Mouse (Mus musculus): ENCODE measurements around the gene Ahr. TPM values are rescaled to one million over a fixed set of nuclear protein-coding genes. Genes with fewer than 3 reads are reported as not detected.
A peak's percentile ranks its signal among the peaks of the same experiment; 100 is the strongest.

The Ahr gene
- polyA plus RNA-seq, 1 experiment from 2014 or later: 2.2 TPM

DNA sequence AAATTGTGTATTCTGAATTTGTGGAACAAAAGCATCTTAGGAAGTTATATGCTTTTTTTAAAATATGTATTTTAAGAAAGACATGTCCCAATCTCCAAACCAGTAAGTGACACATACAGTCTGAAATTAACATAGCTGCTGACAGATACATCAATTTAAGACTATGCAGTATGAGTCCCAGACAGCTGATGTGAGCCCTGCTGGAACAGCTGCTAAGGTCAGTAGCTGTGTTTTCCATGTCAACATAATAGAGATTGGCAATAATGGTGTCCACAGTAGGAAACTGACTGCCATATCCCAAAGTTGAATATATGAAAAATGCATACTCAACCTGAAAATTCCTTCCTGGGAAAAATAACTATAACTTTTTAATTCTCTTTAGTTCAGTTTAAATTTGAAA lies 15.5 kb upstream of the Ahr start:
- Histone ChIP-seq H3K9ac (ENCODE audit: low read depth, low read length) (no peak overlapping the region), H3K4me1 (ENCODE audit: control insufficient read depth, insufficient read depth, low read length) (no peaks in the 10 kb centered on the region), H3K9me3 (replicated peaks; ENCODE audit: control insufficient read depth, low read length) (no peaks in the 10 kb centered on the region), H3K4me2 (no peak overlapping the region), H3K4me3 (ENCODE audit: low read depth, low read length) (no peak overlapping the region), H3K27me3 (ENCODE audit: control insufficient read depth, insufficient read depth, low read length) (no peaks in the 10 kb centered on the region), H3K36me3 (ENCODE audit: control insufficient read depth, insufficient read depth, low read length) (no peaks in the 10 kb centered on the region), H3K27ac (ENCODE audit: low read depth, low read length) (no peak overlapping the region)
- ATAC-seq (replicated peaks; ENCODE audit: insufficient number of reproducible peaks, low FRiP score, low TSS enrichment): no peak

- H3K4me3 ChIP-seq (ENCODE audit: low read depth, low read length): no peak overlapping the region
- H3K9me3 ChIP-seq (replicated peaks; ENCODE audit: control insufficient read depth, low read length): no peaks in the 10 kb centered on the region
- H3K9ac ChIP-seq (ENCODE audit: low read depth, low read length): no peak overlapping the region
- H3K4me1 ChIP-seq (ENCODE audit: control insufficient read depth, insufficient read depth, low read length): no peaks in the 10 kb centered on the region
- H3K36me3 ChIP-seq (ENCODE audit: control insufficient read depth, insufficient read depth, low read length): no peaks in the 10 kb centered on the region
- no peak overlapping the region for H3K4me2 ChIP-seq
- 71% methylated on average over 3 of the region's 3 CpGs for WGBS (ENCODE audit: insufficient replicate concordance)
- no peak overlapping the region for H3K27ac ChIP-seq (ENCODE audit: low read depth, low read length)
- no peaks in the 10 kb centered on the region for H3K27me3 ChIP-seq (ENCODE audit: control insufficient read depth, insufficient read depth, low read length)
- no peak for ATAC-seq (replicated peaks; ENCODE audit: insufficient number of reproducible peaks, low FRiP score, low TSS enrichment)
These were observed 8.0 kb upstream of the Ahr start for GRCm38 (mm10) chr12:35542836-35543235.

DNA sequence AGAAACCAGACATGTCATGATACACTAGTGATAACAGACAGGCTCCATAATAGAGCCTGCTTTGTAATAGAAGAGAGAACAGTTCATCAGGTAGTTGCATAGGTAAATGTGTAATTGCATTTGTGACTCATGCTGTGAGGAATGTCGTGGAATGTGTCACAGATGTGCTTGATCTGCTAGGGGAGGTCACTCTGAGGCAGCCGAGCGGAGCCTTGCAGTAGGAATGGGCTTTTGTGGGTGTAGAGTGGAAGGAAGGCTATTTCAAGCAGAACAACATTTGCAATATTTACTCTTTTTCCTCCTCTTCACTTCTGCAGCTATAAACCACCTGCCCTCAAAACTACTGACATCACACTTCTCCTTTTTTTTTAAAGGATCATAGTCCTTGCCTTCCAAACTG lies 4.0 kb upstream of the Ahr start:
- Histone ChIP-seq H3K4me2 (no peak overlapping the region), H3K9ac (ENCODE audit: low read depth, low read length) (no peak overlapping the region), H3K27ac (ENCODE audit: low read depth, low read length) (no peak overlapping the region), H3K9me3 (replicated peaks; ENCODE audit: control insufficient read depth, low read length) (no peaks in the 10 kb centered on the region), H3K4me3 (ENCODE audit: low read depth, low read length) (no peak overlapping the region), H3K4me1 (ENCODE audit: control insufficient read depth, insufficient read depth, low read length) (no peaks in the 10 kb centered on the region), H3K27me3 (ENCODE audit: control insufficient read depth, insufficient read depth, low read length) (0 out of 2 replicates have a peak, but pooled peaks cover 6% of the 10 kb centered on the region), H3K36me3 (ENCODE audit: control insufficient read depth, insufficient read depth, low read length) (no peaks in the 10 kb centered on the region)
- WGBS (ENCODE audit: insufficient replicate concordance): 42% methylated on average over 3 of the region's 3 CpGs
- no peak for ATAC-seq (replicated peaks; ENCODE audit: insufficient number of reproducible peaks, low FRiP score, low TSS enrichment)

DNA sequence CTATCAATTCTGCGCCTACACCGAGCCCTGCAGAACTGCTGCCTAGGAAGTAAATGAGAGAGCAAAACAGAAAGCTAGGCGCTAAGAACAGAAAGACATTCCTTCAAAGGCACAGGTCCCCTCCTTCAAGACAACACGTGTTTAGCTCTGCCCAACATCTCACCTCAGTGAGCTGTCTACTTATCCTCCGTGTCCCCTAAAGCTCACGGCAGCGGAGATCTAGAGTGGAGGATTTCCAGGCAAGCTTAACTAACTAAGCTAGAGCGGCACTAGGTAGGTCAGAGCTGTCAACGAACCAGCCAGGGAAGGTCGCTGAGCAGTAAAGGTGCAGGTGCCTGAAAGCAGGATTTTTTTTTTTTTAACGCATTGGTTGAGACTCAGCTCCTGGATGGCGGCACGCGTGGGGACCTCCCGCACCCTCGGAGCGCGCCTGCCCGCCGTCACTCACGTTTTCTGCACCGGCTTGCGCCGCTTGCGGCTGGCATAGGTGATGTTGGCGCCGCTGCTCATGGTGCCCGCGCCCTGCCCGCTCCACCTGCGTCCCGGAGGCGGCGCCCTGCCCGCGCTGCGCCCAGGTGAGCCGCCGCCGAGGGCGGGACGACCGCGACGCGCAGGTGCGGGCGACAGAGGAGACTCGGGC lies 604 bp downstream of the Ahr start:
- 2% methylated on average over 48 of the region's 49 CpGs for WGBS (ENCODE audit: insufficient replicate concordance)
- peak overlapping the region; percentile 66 for H3K9ac ChIP-seq (ENCODE audit: low read depth, low read length)
- H3K9me3 ChIP-seq (replicated peaks; ENCODE audit: control insufficient read depth, low read length): no peaks in the 10 kb centered on the region
- H3K36me3 ChIP-seq (ENCODE audit: control insufficient read depth, insufficient read depth, low read length): no peaks in the 10 kb centered on the region
- peak overlapping the region; percentile 73 for H3K4me3 ChIP-seq (ENCODE audit: low read depth, low read length)
- no peak for ATAC-seq (replicated peaks; ENCODE audit: insufficient number of reproducible peaks, low FRiP score, low TSS enrichment)
- no peak overlapping the region for H3K27ac ChIP-seq (ENCODE audit: low read depth, low read length)
- H3K27me3 ChIP-seq (ENCODE audit: control insufficient read depth, insufficient read depth, low read length): 0 out of 2 replicates have a peak, but pooled peaks cover 7% of the 10 kb centered on the region
- peak overlapping the region; percentile 100 for H3K4me2 ChIP-seq
- no peaks in the 10 kb centered on the region for H3K4me1 ChIP-seq (ENCODE audit: control insufficient read depth, insufficient read depth, low read length)

DNA sequence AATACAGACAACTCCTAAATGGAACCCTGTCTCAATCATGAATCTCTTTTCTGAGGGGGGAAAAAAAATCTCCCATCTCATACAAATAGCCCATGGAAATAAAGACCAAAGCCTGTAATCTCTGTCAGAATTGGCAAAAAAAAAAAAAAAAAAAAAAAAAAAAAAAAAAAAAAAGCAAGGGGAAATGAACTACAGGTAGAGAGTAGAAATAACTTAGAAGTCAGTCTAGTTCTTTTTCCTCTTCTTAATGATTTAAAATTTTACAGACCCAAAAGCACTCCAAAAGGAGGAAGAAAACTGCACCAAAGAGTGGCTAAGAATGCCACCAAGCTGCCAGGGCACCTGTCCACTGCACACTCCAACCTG lies 1.1 kb downstream of the Ahr start:
- peak overlapping the region; percentile 100 for H3K4me2 ChIP-seq
- no peak overlapping the region for H3K9ac ChIP-seq (ENCODE audit: low read depth, low read length)
- H3K9me3 ChIP-seq (replicated peaks; ENCODE audit: control insufficient read depth, low read length): no peaks in the 10 kb centered on the region
- H3K27me3 ChIP-seq (ENCODE audit: control insufficient read depth, insufficient read depth, low read length): 0 out of 2 replicates have a peak, but pooled peaks cover 7% of the 10 kb centered on the region
- no peaks in the 10 kb centered on the region for H3K4me1 ChIP-seq (ENCODE audit: control insufficient read depth, insufficient read depth, low read length)
- peak overlapping the region; percentile 73 for H3K4me3 ChIP-seq (ENCODE audit: low read depth, low read length)
- no peaks in the 10 kb centered on the region for H3K36me3 ChIP-seq (ENCODE audit: control insufficient read depth, insufficient read depth, low read length)
- ATAC-seq (replicated peaks; ENCODE audit: insufficient number of reproducible peaks, low FRiP score, low TSS enrichment): no peak
- no peak overlapping the region for H3K27ac ChIP-seq (ENCODE audit: low read depth, low read length)

DNA sequence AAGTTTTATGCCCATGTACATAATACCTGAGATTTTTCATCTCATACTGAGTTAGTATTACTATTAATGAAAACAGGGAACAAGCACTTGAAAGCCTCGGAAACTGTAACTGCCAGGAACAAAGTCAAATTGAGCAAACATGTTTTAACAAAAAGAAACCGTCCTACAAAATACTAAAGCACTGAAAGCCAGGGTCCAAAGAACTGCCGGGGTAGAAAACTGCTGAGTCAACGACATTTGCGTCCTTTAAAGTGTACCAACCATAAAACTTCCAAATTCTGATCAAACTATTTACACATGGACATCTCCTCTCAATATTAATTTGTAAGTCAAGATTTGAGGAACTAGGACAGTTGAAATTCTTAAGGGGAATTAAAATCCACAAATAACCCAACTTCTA lies 1.7 kb downstream of the Ahr start:
- ATAC-seq (replicated peaks; ENCODE audit: insufficient number of reproducible peaks, low FRiP score, low TSS enrichment): no peak
- H3K4me2 ChIP-seq: no peak overlapping the region
- H3K4me1 ChIP-seq (ENCODE audit: control insufficient read depth, insufficient read depth, low read length): no peaks in the 10 kb centered on the region
- no peaks in the 10 kb centered on the region for H3K36me3 ChIP-seq (ENCODE audit: control insufficient read depth, insufficient read depth, low read length)
- no peaks in the 10 kb centered on the region for H3K9me3 ChIP-seq (replicated peaks; ENCODE audit: control insufficient read depth, low read length)
- 0 out of 2 replicates have a peak, but pooled peaks cover 7% of the 10 kb centered on the region for H3K27me3 ChIP-seq (ENCODE audit: control insufficient read depth, insufficient read depth, low read length)
- H3K9ac ChIP-seq (ENCODE audit: low read depth, low read length): no peak overlapping the region
- WGBS (ENCODE audit: insufficient replicate concordance): 72% methylated on average over 5 of the region's 5 CpGs
- no peak overlapping the region for H3K27ac ChIP-seq (ENCODE audit: low read depth, low read length)
- H3K4me3 ChIP-seq (ENCODE audit: low read depth, low read length): no peak overlapping the region

DNA sequence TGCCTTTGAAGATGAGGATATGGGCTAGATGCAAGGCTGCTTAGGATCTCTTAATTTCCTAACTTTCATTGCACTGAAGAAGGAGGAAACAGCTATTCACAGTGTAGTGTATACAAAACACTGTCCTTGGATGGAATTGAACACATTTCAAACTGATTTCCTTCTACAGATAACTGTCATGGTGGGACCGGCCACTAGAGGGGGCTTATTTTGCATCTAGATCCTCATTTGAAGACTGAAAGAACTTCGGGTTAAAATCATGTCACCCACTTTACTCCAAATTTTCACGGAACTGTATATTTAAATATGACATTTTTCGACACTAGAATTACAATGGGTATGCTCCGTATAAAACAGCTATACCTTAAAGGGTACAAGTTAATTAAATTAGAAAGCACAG lies 2.7 kb downstream of the Ahr start:
- Histone ChIP-seq H3K4me3 (ENCODE audit: low read depth, low read length) (no peak overlapping the region), H3K27me3 (ENCODE audit: control insufficient read depth, insufficient read depth, low read length) (0 out of 2 replicates have a peak, but pooled peaks cover 7% of the 10 kb centered on the region), H3K4me2 (no peak overlapping the region), H3K36me3 (ENCODE audit: control insufficient read depth, insufficient read depth, low read length) (no peaks in the 10 kb centered on the region), H3K9ac (ENCODE audit: low read depth, low read length) (no peak overlapping the region), H3K27ac (ENCODE audit: low read depth, low read length) (no peak overlapping the region), H3K4me1 (ENCODE audit: control insufficient read depth, insufficient read depth, low read length) (no peaks in the 10 kb centered on the region), H3K9me3 (replicated peaks; ENCODE audit: control insufficient read depth, low read length) (no peaks in the 10 kb centered on the region)
- no peak for ATAC-seq (replicated peaks; ENCODE audit: insufficient number of reproducible peaks, low FRiP score, low TSS enrichment)
- WGBS (ENCODE audit: insufficient replicate concordance): 18% methylated on average over 5 of the region's 5 CpGs

DNA sequence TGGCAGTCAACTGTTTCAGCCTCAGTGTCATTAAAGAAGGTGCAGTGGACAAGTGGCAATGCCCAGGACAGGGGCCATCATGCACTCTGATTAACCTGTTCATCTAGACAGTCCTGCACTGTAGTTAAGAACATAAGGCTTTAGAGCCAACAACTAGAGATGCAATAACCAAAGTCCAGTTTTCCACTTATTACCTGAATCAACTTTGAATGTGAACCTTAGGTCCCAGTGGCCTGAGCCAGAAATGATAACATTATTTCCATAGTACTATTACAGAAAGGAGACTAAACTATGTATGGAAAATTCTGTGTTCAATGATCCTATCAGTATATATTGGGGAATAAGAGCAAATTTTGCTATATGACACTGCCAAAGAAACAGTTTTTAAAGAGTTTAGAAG lies 4.3 kb downstream of the Ahr start:
- H3K9ac ChIP-seq (ENCODE audit: low read depth, low read length): no peak overlapping the region
- H3K36me3 ChIP-seq (ENCODE audit: control insufficient read depth, insufficient read depth, low read length): no peaks in the 10 kb centered on the region
- H3K27me3 ChIP-seq (ENCODE audit: control insufficient read depth, insufficient read depth, low read length): 0 out of 2 replicates have a peak, but pooled peaks cover 7% of the 10 kb centered on the region
- no peak overlapping the region for H3K27ac ChIP-seq (ENCODE audit: low read depth, low read length)
- H3K9me3 ChIP-seq (replicated peaks; ENCODE audit: control insufficient read depth, low read length): no peaks in the 10 kb centered on the region
- no peak overlapping the region for H3K4me3 ChIP-seq (ENCODE audit: low read depth, low read length)
- no peaks in the 10 kb centered on the region for H3K4me1 ChIP-seq (ENCODE audit: control insufficient read depth, insufficient read depth, low read length)
- H3K4me2 ChIP-seq: no peak overlapping the region
- no peak for ATAC-seq (replicated peaks; ENCODE audit: insufficient number of reproducible peaks, low FRiP score, low TSS enrichment)

- Histone ChIP-seq H3K9me3 (replicated peaks; ENCODE audit: control insufficient read depth, low read length) (no peaks in the 10 kb centered on the region), H3K9ac (ENCODE audit: low read depth, low read length) (no peak overlapping the region), H3K27ac (ENCODE audit: low read depth, low read length) (no peak overlapping the region), H3K4me2 (no peak overlapping the region), H3K4me1 (ENCODE audit: control insufficient read depth, insufficient read depth, low read length) (no peaks in the 10 kb centered on the region), H3K27me3 (ENCODE audit: control insufficient read depth, insufficient read depth, low read length) (no peaks in the 10 kb centered on the region), H3K36me3 (ENCODE audit: control insufficient read depth, insufficient read depth, low read length) (no peaks in the 10 kb centered on the region), H3K4me3 (ENCODE audit: low read depth, low read length) (no peak overlapping the region)
- ATAC-seq (replicated peaks; ENCODE audit: insufficient number of reproducible peaks, low FRiP score, low TSS enrichment): no peak
- WGBS (ENCODE audit: insufficient replicate concordance): 67% methylated on average over 6 of the region's 6 CpGs
These were observed 7.4 kb downstream of the Ahr start for GRCm38 (mm10) chr12:35527429-35527828.
